Mouse (Mus musculus): Measurements from ENCODE around the gene Fkbp8. TPM values are rescaled to one million over a fixed set of nuclear protein-coding genes. Genes with fewer than 3 reads are reported as not detected.

The Fkbp8 gene
- 577 and 594 TPM in 2 replicates for polyA plus RNA-seq (2012; rRNA removed)

GRCm38 (mm10) chr8:70527512-70528181 lies at the start of gene Fkbp8, which contains the start of gene Kxd1:
Fkbp8 (plus strand) TSS chr8:70527724.
Kxd1 (minus strand) TSS chr8:70527956.

GRCm38 (mm10) chr8:70486941-70487520 lies 40.5 kb upstream of the Fkbp8 start, which contains the start of gene Tmem59l:
Tmem59l (minus strand) TSS chr8:70487358.

GRCm38 (mm10) chr8:70492664-70493640 lies 34.6 kb upstream of the Fkbp8 start, which contains the start of gene Crlf1:
Crlf1 (plus strand) TSS chr8:70493158.

DNA sequence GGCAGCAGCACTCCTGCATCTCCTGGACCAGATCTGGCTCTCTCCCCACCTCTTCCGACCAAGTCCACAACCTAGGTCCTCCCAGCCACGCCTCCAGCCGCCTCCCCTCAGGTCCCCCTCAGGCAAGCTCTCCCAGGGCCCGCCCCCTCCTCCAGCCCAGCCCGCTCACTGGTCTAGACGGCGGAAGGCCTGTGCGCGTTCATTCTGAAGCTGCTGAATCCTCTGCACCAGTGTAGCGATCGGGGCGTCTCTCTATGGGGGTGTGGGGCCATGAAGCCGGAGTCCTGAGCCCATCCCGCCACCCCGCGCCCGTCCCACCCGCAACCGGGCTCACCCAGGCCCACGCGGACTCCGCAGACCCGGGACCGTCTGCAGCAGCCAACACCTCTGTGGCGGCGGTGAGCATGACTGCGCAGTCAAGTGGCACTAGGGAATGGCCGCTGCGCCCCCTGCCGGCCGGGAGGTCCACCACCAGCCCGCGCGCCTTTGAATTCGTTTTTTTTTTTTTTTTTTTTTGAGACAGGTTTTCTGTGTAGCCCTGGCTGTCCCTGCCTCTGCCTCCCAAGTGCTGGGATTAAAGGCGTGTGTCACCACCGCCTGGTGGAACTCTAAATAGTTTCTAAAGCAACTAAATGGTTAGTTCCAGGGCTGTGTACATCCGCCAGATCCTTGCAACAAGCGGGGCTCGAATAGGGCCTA lies 21.0 kb upstream of the Fkbp8 start, which contains the start of gene Rex1bd:
Gene Rex1bd (minus strand): TSS at position 425 of the 699 bp plus-strand sequence.

GRCm38 (mm10) chr8:70510228-70510915 lies 17.2 kb upstream of the Fkbp8 start, which contains the start of gene Uba52:
Uba52 (minus strand) TSS chr8:70510801.

GRCm38 (mm10) chr8:70539077-70539813 lies 11.7 kb downstream of the Fkbp8 start, which contains the start of gene Ell:
Ell (plus strand) TSS chr8:70539457.

Other genes with a start within 250 kb of the Fkbp8 start
- 14.8 and 15.3 TPM in 2 replicates for gene Homer3, start 244.9 kb upstream of the Fkbp8 start, polyA plus RNA-seq (2012; rRNA removed)
- gene Ddx49, start 225.2 kb upstream of the Fkbp8 start, polyA plus RNA-seq (2012; rRNA removed), result 50.8 and 53.9 TPM in 2 replicates
- gene Cope, start 225.2 kb upstream of the Fkbp8 start, polyA plus RNA-seq (2012; rRNA removed), result 567 and 576 TPM in 2 replicates
- 1.2 and 1.3 TPM in 2 replicates for gene Cers1, start 211.9 kb upstream of the Fkbp8 start, polyA plus RNA-seq (2012; rRNA removed)
- 1.4 and 2.2 TPM in 2 replicates for gene Gdf1, start 197.9 kb upstream of the Fkbp8 start, polyA plus RNA-seq (2012; rRNA removed)
- gene Upf1, start 174.4 kb upstream of the Fkbp8 start, polyA plus RNA-seq (2012; rRNA removed), result 39.4 and 51.9 TPM in 2 replicates
- 0.34 and 1.3 TPM in 2 replicates for gene Comp, start 154.2 kb upstream of the Fkbp8 start, polyA plus RNA-seq (2012; rRNA removed)
- gene Crtc1, start 88.1 kb upstream of the Fkbp8 start, polyA plus RNA-seq (2012; rRNA removed), result 18.2 and 20.8 TPM in 2 replicates
- 56.4 and 63.2 TPM in 2 replicates for gene Klhl26, start 50.8 kb upstream of the Fkbp8 start, polyA plus RNA-seq (2012; rRNA removed)
- 4.8 TPM in 2 replicates for gene Tmem59l, start 40.4 kb upstream of the Fkbp8 start, polyA plus RNA-seq (2012; rRNA removed)
- 4.5 and 6.0 TPM in 2 replicates for gene Crlf1, start 34.6 kb upstream of the Fkbp8 start, polyA plus RNA-seq (2012; rRNA removed)
- 161 and 243 TPM in 2 replicates for gene Rex1bd, start 21.0 kb upstream of the Fkbp8 start, polyA plus RNA-seq (2012; rRNA removed)
- 633 and 1,054 TPM in 2 replicates for gene Uba52, start 16.9 kb upstream of the Fkbp8 start, polyA plus RNA-seq (2012; rRNA removed)
- gene Kxd1, start 232 bp downstream of the Fkbp8 start, polyA plus RNA-seq (2012; rRNA removed), result 59.9 and 67.3 TPM in 2 replicates
- gene Ell, start 11.7 kb downstream of the Fkbp8 start, polyA plus RNA-seq (2012; rRNA removed), result 35.1 and 39.9 TPM in 2 replicates
- 170 and 176 TPM in 2 replicates for gene Isyna1, start 66.6 kb downstream of the Fkbp8 start, polyA plus RNA-seq (2012; rRNA removed)
- gene Ssbp4, start 81.1 kb downstream of the Fkbp8 start, polyA plus RNA-seq (2012; rRNA removed), result 312 and 345 TPM in 2 replicates
- 7.2 and 7.9 TPM in 2 replicates for gene Lrrc25, start 88.4 kb downstream of the Fkbp8 start, polyA plus RNA-seq (2012; rRNA removed)
- 19.1 and 30.3 TPM in 2 replicates for gene Gdf15, start 104.7 kb downstream of the Fkbp8 start, polyA plus RNA-seq (2012; rRNA removed)
- 57.3 and 63.9 TPM in 2 replicates for gene Pgpep1, start 132.7 kb downstream of the Fkbp8 start, polyA plus RNA-seq (2012; rRNA removed)
- gene Lsm4, start 145.5 kb downstream of the Fkbp8 start, polyA plus RNA-seq (2012; rRNA removed), result 119 and 132 TPM in 2 replicates
- 1,330 and 1,620 TPM in 2 replicates for gene Jund, start 171.2 kb downstream of the Fkbp8 start, polyA plus RNA-seq (2012; rRNA removed)
- 0.02 TPM in 1 of 2 replicates, not detected in the other for gene Iqcn, start 175.7 kb downstream of the Fkbp8 start, polyA plus RNA-seq (2012; rRNA removed)
- 112 and 176 TPM in 2 replicates for gene Gm3336, start 190.8 kb downstream of the Fkbp8 start, polyA plus RNA-seq (2012; rRNA removed)
- gene Pde4c, start 196.0 kb downstream of the Fkbp8 start, polyA plus RNA-seq (2012; rRNA removed), result 3.6 and 6.5 TPM in 2 replicates
- gene Rab3a, start 227.0 kb downstream of the Fkbp8 start, polyA plus RNA-seq (2012; rRNA removed), result 30.4 and 40.0 TPM in 2 replicates
- 180 and 188 TPM in 2 replicates for gene Mpv17l2, start 233.2 kb downstream of the Fkbp8 start, polyA plus RNA-seq (2012; rRNA removed)
- 187 and 190 TPM in 2 replicates for gene Pik3r2, start 249.0 kb downstream of the Fkbp8 start, polyA plus RNA-seq (2012; rRNA removed)